21 mouse cellular contexts compared by ENCODE assay signal in genomic region chr15:94187588-94187987, GRCm38 (mm10).
DNase-seq lines count a peak whose midpoint lies in the region; ATAC-seq and TF ChIP-seq lines count a peak whose summit lies in the region.
"Had no signal": no experiment of that assay in that cellular context is flagged by ENCODE, and none has a peak within 500 bp of the region (broad histone marks: within the 10 kb centered on the region; RNA-seq: fewer than 3 reads in every experiment).

No protein-coding gene starts in this region.

- H3K4me3 ChIP-seq in heart, embryonic 10.5 days = no peak overlapping the region
- H3K4me3 ChIP-seq in heart, adult 2 months = no peak overlapping the region
- no peak overlapping the region for H3K4me3 ChIP-seq in thymus, adult 2 months (ENCODE audit: control insufficient read depth, insufficient read depth, low read length)
- H3K4me3 ChIP-seq in gastrocnemius, adult 2 months = no peak overlapping the region
- no peak overlapping the region for H3K4me3 ChIP-seq in kidney, embryonic 16.5 days (ENCODE audit: low read length)
- H3K4me3 ChIP-seq: embryonic facial prominence, embryonic 10.5 days; forebrain, embryonic 15.5 days; hindbrain, embryonic 13.5 days; stomach, embryonic 15.5 days had no signal

- H3K36me3 ChIP-seq in heart, embryonic 10.5 days = no peaks in the 10 kb centered on the region
- H3K36me3 ChIP-seq in heart, adult 2 months (ENCODE audit: control insufficient read depth, insufficient read depth, low read length) = no peaks in the 10 kb centered on the region
- no peaks in the 10 kb centered on the region for H3K36me3 ChIP-seq in thymus, adult 2 months (ENCODE audit: control insufficient read depth, insufficient read depth, low read length)
- no peaks in the 10 kb centered on the region for H3K36me3 ChIP-seq in kidney, embryonic 16.5 days (ENCODE audit: insufficient read depth, low read length)
- H3K36me3 ChIP-seq: embryonic facial prominence, embryonic 10.5 days; forebrain, embryonic 15.5 days; hindbrain, embryonic 13.5 days; stomach, embryonic 15.5 days had no signal

- H3K79me2 ChIP-seq in heart, adult 2 months (replicated peaks; ENCODE audit: control insufficient read depth, insufficient read depth, low read length) = no peaks in the 10 kb centered on the region

- intact Hi-C loops in heart, adult 2 months (cut with DNase I) = no loop called here
- intact Hi-C loops in gastrocnemius, adult 2 months (cut with DNase I) = no loop called here

- DNase-seq in heart, embryonic 10.5 days (ENCODE audit: low spot score) = no peak
- DNase-seq in heart, adult 2 months = no peak
- peak; percentile 53 for DNase-seq in thymus, adult 2 months
- peak; percentile 60 for DNase-seq in thymus, postnatal 4 days
- no peak for DNase-seq in gastrocnemius, adult 2 months
- no peak for DNase-seq in retina, embryonic 14.5 days (ENCODE audit: low spot score)
- DNase-seq: adrenal gland, postnatal 14 days; cerebellum, adult 2 months; gastrocnemius, postnatal 10 days; kidney, adult 2 months; kidney, postnatal 10 days; right cerebral cortex, postnatal 25 days had no signal

- TF ChIP-seq POLR2A in heart, adult 2 months (IDR thresholded peaks at IDR 0.05; ENCODE audit: insufficient read depth, low read depth, low read length) = no peak
- no peak for TF ChIP-seq POLR2A in thymus, adult 2 months (IDR thresholded peaks at IDR 0.05; ENCODE audit: control insufficient read depth, extremely low read depth, insufficient read depth, low read length, poor library complexity)

- H3K27me3 ChIP-seq in heart, embryonic 10.5 days (ENCODE audit: insufficient read depth, poor library complexity, severe bottlenecking) = no peaks in the 10 kb centered on the region
- H3K27me3 ChIP-seq in heart, adult 2 months (ENCODE audit: control insufficient read depth, insufficient read depth, low read length) = no peaks in the 10 kb centered on the region
- H3K27me3 ChIP-seq in thymus, adult 2 months (ENCODE audit: control insufficient read depth, insufficient read depth, low read length) = no peaks in the 10 kb centered on the region
- H3K27me3 ChIP-seq in kidney, embryonic 16.5 days (ENCODE audit: insufficient read depth, low read length) = no peaks in the 10 kb centered on the region
- H3K27me3 ChIP-seq: forebrain, embryonic 15.5 days; hindbrain, embryonic 13.5 days; stomach, embryonic 15.5 days had no signal

- H3K4me2 ChIP-seq in kidney, embryonic 16.5 days (replicated peaks; ENCODE audit: low read depth, low read length) = no peak overlapping the region
- H3K4me2 ChIP-seq: forebrain, embryonic 15.5 days; hindbrain, embryonic 13.5 days; stomach, embryonic 15.5 days had no signal

- no peak for TF ChIP-seq CTCF in heart, adult 2 months (IDR thresholded peaks at IDR 0.05)
- TF ChIP-seq CTCF in thymus, adult 2 months (IDR thresholded peaks at IDR 0.05; ENCODE audit: borderline replicate concordance, control insufficient read depth, extremely low read depth, insufficient read depth, low read length, poor library complexity) = no peak
- no peak for TF ChIP-seq CTCF in gastrocnemius, adult 2 months (IDR thresholded peaks at IDR 0.05)

- WGBS in heart, embryonic 10.5 days = 86% methylated on average over 4 of the region's 4 CpGs
- WGBS in heart, adult 2 months = 83% methylated on average over 4 of the region's 4 CpGs
- 15% methylated on average over 4 of the region's 4 CpGs for WGBS in thymus, adult 2 months
- WGBS in kidney, embryonic 16.5 days = 73% methylated on average over 4 of the region's 4 CpGs

- H3K9ac ChIP-seq in heart, adult 2 months (ENCODE audit: low read depth, low read length) = no peak overlapping the region
- no peak overlapping the region for H3K9ac ChIP-seq in kidney, embryonic 16.5 days (replicated peaks; ENCODE audit: low read length)
- H3K9ac ChIP-seq: forebrain, embryonic 15.5 days; hindbrain, embryonic 13.5 days; stomach, embryonic 15.5 days had no signal

- TF ChIP-seq EP300 in heart, adult 2 months (IDR thresholded peaks at IDR 0.05; ENCODE audit: insufficient read depth, low read depth, low read length) = no peak

- peak overlapping the region; percentile 42; the same call in 1 of the 2 replicates for H3K27ac ChIP-seq in heart, embryonic 10.5 days
- no peak overlapping the region for H3K27ac ChIP-seq in heart, adult 2 months
- H3K27ac ChIP-seq in thymus, adult 2 months (ENCODE audit: control insufficient read depth, insufficient read depth, low read length) = peak overlapping the region; percentile 21; the same call in 1 of the 2 replicates
- H3K27ac ChIP-seq in gastrocnemius, adult 2 months = no peak overlapping the region
- H3K27ac ChIP-seq in kidney, embryonic 16.5 days (ENCODE audit: low read length) = no peak overlapping the region
- H3K27ac ChIP-seq: embryonic facial prominence, embryonic 10.5 days; forebrain, embryonic 15.5 days; hindbrain, embryonic 13.5 days; macrophage; stomach, embryonic 15.5 days had no signal

- ATAC-seq in activated CD4-positive, CD25-positive, alpha-beta regulatory T cell, adult 4 months = peak; percentile 43
- ATAC-seq in kidney, embryonic 16.5 days (ENCODE audit: low FRiP score, low TSS enrichment) = no peak
- ATAC-seq: forebrain, embryonic 15.5 days; inflammation-experienced regulatory T-cells, adult 6 months; lung, postnatal 0 days had no signal

- no peaks in the 10 kb centered on the region for H3K9me3 ChIP-seq in heart, embryonic 10.5 days
- no peaks in the 10 kb centered on the region for H3K9me3 ChIP-seq in kidney, embryonic 16.5 days (ENCODE audit: low read length)
- H3K9me3 ChIP-seq: embryonic facial prominence, embryonic 10.5 days; forebrain, embryonic 15.5 days; hindbrain, embryonic 13.5 days; stomach, embryonic 15.5 days had no signal

- H3K4me1 ChIP-seq in heart, embryonic 10.5 days = peaks cover 30% of the 10 kb centered on the region
- H3K4me1 ChIP-seq in heart, adult 2 months (ENCODE audit: control insufficient read depth, insufficient read depth, low read length) = peaks cover 1% of the 10 kb centered on the region; the same call in 1 of the 2 replicates
- peaks cover 8% of the 10 kb centered on the region for H3K4me1 ChIP-seq in thymus, adult 2 months (replicated peaks; ENCODE audit: control insufficient read depth, insufficient read depth, low read length)
- peaks cover 5% of the 10 kb centered on the region; the same call in 1 of the 2 replicates for H3K4me1 ChIP-seq in kidney, embryonic 16.5 days (ENCODE audit: insufficient read depth, low read length)
- H3K4me1 ChIP-seq: stomach, embryonic 15.5 days had no signal

Comparison
In these comparisons a context has a peak if more than half of its experiments do, and no peak if none do; other contexts are left out.
1. H3K27ac ChIP-seq: peak in heart, embryonic 10.5 days (single experiment) and thymus, adult 2 months (single experiment); none in heart, adult 2 months (single experiment), gastrocnemius, adult 2 months (single experiment) and kidney, embryonic 16.5 days (single experiment).
2. DNase-seq: peak in thymus, adult 2 months (single experiment) and thymus, postnatal 4 days (single experiment); none in heart, embryonic 10.5 days (single experiment), heart, adult 2 months (0 of 2), gastrocnemius, adult 2 months (single experiment) and retina, embryonic 14.5 days (single experiment).